ENCODE assay signal across 8 mouse cellular contexts in the genomic region with DNA sequence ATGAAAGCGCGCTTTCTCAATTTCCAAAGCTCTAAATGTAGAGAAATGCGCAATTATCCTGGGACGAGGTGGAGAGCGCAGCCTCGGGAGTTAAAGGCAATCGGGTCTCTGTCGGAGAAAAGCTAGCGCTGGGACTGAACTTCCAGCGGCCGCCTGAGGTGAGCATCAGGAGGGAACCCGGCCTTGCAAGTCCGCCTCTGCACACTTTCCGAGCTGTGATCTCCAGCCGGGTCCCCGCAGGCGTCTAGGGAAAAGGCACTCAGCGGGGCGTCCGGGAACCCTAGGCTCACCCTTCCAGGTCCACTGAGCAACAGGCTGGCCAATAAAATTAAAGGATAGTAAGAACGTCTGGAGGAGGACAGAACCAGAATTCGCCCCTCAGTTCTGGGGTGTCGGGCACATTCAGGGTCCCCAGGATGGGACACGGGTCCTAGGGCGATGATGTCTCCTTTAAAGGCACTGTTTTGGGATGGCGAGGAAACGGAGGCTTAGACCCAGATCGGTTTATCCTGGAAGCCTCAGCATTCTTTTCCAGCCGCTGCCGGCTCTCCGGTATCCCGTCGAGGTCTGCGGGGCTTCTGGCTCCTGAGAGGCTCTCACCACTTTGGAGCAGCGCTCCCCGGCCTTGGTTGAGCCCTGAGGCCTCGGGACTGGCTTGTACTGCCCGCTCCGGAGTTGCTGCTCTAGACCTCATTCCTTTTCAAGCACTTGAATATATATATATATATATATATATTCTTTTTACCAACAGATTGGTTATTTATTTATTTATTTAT.
DNase-seq lines count a peak whose midpoint lies in the region; ATAC-seq and TF ChIP-seq lines count a peak whose summit lies in the region.

No protein-coding gene starts in this region.

- no peaks in the 10 kb centered on the region for H3K36me3 ChIP-seq in kidney, postnatal 0 days (ENCODE audit: insufficient read depth, low read length)
- H3K36me3 ChIP-seq in hindbrain, embryonic 15.5 days, result no peaks in the 10 kb centered on the region
- H3K36me3 ChIP-seq in midbrain, embryonic 13.5 days, result no peaks in the 10 kb centered on the region

- DNase-seq in kidney, postnatal 0 days (ENCODE audit: low spot score), result no peak
- no peak for DNase-seq in kidney, adult 8-10 months
- peak; percentile 61 for DNase-seq in embryo, embryonic 9.5 days (ENCODE audit: extremely low spot score)
- no peak for DNase-seq in left cerebral cortex, postnatal 10 days (ENCODE audit: extremely low spot score in 1 of 2, low spot score in 2 of 2)
- no peak for DNase-seq in left cerebral cortex, postnatal 14 days (ENCODE audit: low spot score in 2 of 2)
- no peak for DNase-seq in gastrocnemius, postnatal 14 days

- no peaks in the 10 kb centered on the region for H3K4me1 ChIP-seq in kidney, postnatal 0 days (replicated peaks; ENCODE audit: insufficient read depth, low read length)
- H3K4me1 ChIP-seq in hindbrain, embryonic 15.5 days (replicated peaks), result peaks cover 7% of the 10 kb centered on the region
- peaks cover 30% of the 10 kb centered on the region for H3K4me1 ChIP-seq in midbrain, embryonic 13.5 days (replicated peaks)

- peaks cover 61% of the 10 kb centered on the region for H3K27me3 ChIP-seq in kidney, postnatal 0 days (ENCODE audit: insufficient read depth, low read length)
- H3K27me3 ChIP-seq in hindbrain, embryonic 15.5 days, result peaks cover 65% of the 10 kb centered on the region
- H3K27me3 ChIP-seq in midbrain, embryonic 13.5 days, result peaks cover 80% of the 10 kb centered on the region

- no peaks in the 10 kb centered on the region for H3K9me3 ChIP-seq in kidney, postnatal 0 days (replicated peaks; ENCODE audit: low read length)
- H3K9me3 ChIP-seq in hindbrain, embryonic 15.5 days, result no peaks in the 10 kb centered on the region
- no peaks in the 10 kb centered on the region for H3K9me3 ChIP-seq in midbrain, embryonic 13.5 days

- H3K9ac ChIP-seq in kidney, postnatal 0 days (ENCODE audit: low read depth, low read length), result no peak overlapping the region
- no peak overlapping the region for H3K9ac ChIP-seq in hindbrain, embryonic 15.5 days
- H3K9ac ChIP-seq in midbrain, embryonic 13.5 days (replicated peaks), result peak overlapping the region; percentile 29

- no peak for TF ChIP-seq CTCF in kidney, postnatal 0 days (IDR thresholded peaks at IDR 0.05; ENCODE audit: low read depth)

- 1% methylated on average over 39 of the region's 39 CpGs for WGBS in kidney, postnatal 0 days
- WGBS in hindbrain, embryonic 15.5 days, result under 1% methylated on average over 39 of the region's 39 CpGs
- under 1% methylated on average over 39 of the region's 39 CpGs for WGBS in midbrain, embryonic 13.5 days

- peak overlapping the region; percentile 38 for H3K4me2 ChIP-seq in kidney, postnatal 0 days (ENCODE audit: low read length)
- H3K4me2 ChIP-seq in hindbrain, embryonic 15.5 days, result peak overlapping the region; percentile 12
- peak overlapping the region; percentile 56 for H3K4me2 ChIP-seq in midbrain, embryonic 13.5 days (replicated peaks)

- H3K27ac ChIP-seq in kidney, postnatal 0 days, result no peak overlapping the region
- H3K27ac ChIP-seq in hindbrain, embryonic 15.5 days (replicated peaks), result no peak overlapping the region
- H3K27ac ChIP-seq in midbrain, embryonic 13.5 days, result peak overlapping the region; percentile 35; the same call in 1 of the 2 replicates

- H3K4me3 ChIP-seq in kidney, postnatal 0 days (replicated peaks; ENCODE audit: low read depth, low read length), result peak overlapping the region; percentile 22
- H3K4me3 ChIP-seq in hindbrain, embryonic 15.5 days, result peak overlapping the region; percentile 14
- peak overlapping the region; percentile 33 for H3K4me3 ChIP-seq in midbrain, embryonic 13.5 days (replicated peaks)

- ATAC-seq in kidney, postnatal 0 days (replicated peaks; ENCODE audit: low FRiP score, low read depth), result peak; percentile 59; the same call in 1 of the 2 replicates
- no peak for ATAC-seq in hindbrain, embryonic 15.5 days (ENCODE audit: low FRiP score, low read depth)
- peak; percentile 49 for ATAC-seq in midbrain, embryonic 13.5 days

- intact Hi-C loops in left cerebral cortex, postnatal 10 days (cut with DNase I), result no loop called here
- intact Hi-C loops in left cerebral cortex, postnatal 14 days (cut with DNase I), result loop anchor here (2.0 kb wide), 1 partner anchor 395 kb away; no protein-coding TSS in a partner anchor
- intact Hi-C loops in gastrocnemius, postnatal 14 days (cut with DNase I; ENCODE audit: low total_unique reads), result no loop called here
